Mouse (Mus musculus) olfactory bulb, adult 2 months (tissue): Measurements from ENCODE around the gene Fbxl2.

Experiments
- CTCF ChIP-seq: fragments of 200-500 bp; IDR thresholded peaks from 2 replicates; pipeline ENCODE4 v1.5.1; 2012; ENCODE audit warnings: low read depth, mild to moderate bottlenecking, low read length, moderate library complexity; ENCODE audit not compliant: insufficient read depth
- POLR2A ChIP-seq: fragments of 200-500 bp; IDR thresholded peaks from 2 replicates; pipeline ENCODE4 v1.6.1; 2012; ENCODE audit warnings: mild to moderate bottlenecking, low read depth, low read length, moderate library complexity; ENCODE audit not compliant: insufficient read depth

DNA sequence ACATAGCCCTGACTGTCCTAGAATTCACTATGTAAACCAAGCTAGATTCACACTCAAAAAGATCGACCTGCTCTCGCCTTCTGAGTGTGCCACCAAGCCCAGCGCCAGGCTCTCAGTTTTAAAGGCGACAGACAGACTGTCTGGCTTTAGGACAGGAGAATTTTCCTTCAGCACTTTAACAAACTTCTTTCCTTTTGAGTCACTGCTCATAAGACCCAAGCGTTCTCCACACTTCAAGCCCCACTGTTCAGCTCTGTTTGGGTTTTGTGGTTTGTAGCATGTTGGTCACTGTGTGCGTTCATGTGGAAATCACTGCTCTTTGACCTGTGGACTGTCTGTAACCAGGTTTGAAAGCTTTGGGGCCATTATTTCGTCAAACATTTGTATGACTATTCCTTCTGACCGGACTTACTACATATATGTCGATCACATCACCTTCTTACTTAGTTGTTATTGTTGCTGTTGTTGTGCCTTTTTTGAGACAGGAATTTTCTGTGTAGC lies 38.1 kb downstream of the Fbxl2 start:
- no peak for TF ChIP-seq CTCF
- TF ChIP-seq POLR2A, result no peak
